Mouse (Mus musculus) ovary, adult 2 months (tissue): ENCODE data around the gene Dlg4. TPM values are rescaled to one million over a fixed set of nuclear protein-coding genes. Genes with fewer than 3 reads are reported as not detected.

ENCODE experiments used
- polyA plus RNA-seq: library from polyadenylated mRNA; depleted of rRNA; stranded (reverse); fragments of >200 nt; gene quantifications from 2 replicates; pipeline ENCODE4 v1.2.3, GENCODE M21; 2012; rRNA removed

Gene Dlg4
- polyA plus RNA-seq: 35.0 and 35.2 TPM in 2 replicates

GRCm38 (mm10) chr11:70016669-70017068, at the start of gene Dlg4:
Dlg4 (plus strand) TSS chr11:70016942.

DNA sequence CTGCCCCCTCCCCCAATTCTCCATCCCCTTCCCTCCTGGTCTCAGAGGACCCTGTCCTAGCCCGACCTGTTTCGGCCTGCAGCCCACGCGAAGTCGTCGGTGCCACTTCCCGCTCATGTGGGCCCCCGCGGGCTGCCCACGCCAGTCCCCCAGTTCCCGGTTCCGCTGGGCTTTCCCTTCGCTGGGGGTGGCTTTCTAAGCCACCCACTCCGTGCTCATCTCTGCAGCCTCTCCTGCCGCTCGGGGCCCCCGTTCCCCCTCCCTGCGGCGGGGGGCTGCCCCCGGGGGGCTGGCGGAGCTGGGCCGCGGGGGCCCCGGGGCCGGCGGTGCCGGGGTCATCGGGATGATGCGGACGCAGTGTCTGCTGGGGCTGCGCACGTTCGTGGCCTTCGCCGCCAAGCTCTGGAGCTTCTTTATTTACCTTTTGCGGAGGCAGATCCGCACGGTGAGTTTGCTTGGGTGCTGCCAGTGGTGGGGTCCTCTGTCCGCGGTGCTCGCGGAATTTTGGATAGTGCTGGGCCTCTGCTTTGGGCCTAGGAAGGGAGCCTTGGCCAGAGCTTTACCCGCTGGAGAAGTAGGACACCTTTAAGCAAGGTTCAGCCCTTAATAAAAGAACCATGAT, 35.5 kb upstream of the Dlg4 start, which contains the start of gene Ctdnep1:
Gene Ctdnep1 (plus strand): TSS at position 16 of the 622 bp plus-strand sequence.

GRCm38 (mm10) chr11:69982225-69982624, 34.5 kb upstream of the Dlg4 start, which contains the start of gene Elp5:
Elp5 (minus strand) TSS chr11:69982517.

DNA sequence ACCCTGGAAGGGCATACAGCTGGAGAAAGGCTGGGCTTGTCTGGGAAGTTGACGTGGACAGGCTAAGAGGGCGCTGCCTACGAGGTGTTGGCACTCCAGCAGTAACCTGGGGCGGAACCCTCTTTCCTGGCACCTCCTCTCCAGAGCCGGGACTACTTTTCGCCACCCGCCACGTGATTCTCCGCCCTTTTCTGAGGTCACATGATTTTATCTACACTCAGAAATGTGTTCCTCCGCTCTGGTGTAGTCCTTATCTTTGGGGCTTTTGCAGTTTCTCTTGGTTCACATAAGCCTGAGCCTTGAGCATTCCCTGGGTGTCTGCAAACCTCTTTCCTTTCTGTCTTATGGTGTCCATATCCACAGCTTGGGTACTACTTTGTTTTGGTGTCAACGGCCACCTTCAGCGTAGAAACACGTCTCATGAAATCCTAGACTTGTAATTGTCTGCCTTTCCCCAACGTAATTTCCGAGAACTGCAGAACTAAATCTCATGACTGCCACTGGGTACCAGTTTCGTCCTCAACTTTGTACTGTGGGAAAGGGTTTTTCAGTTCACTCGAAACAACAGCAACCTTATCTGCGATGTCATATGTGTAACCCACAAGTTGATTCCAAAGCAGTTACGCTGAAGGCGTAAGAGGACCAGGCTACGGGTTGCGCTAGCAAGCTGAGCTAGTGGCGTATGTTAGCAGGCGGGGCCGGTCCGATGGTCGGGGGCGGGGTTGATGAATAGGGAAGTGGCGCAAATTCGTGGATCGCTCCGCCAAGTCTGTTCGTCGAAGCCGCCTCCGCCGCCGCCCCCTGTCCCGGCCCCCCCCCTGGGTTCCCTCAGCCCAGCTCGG, 25.7 kb upstream of the Dlg4 start, which contains the start of gene Gabarap:
Gene Gabarap (plus strand): TSS at position 294 of the 842 bp plus-strand sequence.

DNA sequence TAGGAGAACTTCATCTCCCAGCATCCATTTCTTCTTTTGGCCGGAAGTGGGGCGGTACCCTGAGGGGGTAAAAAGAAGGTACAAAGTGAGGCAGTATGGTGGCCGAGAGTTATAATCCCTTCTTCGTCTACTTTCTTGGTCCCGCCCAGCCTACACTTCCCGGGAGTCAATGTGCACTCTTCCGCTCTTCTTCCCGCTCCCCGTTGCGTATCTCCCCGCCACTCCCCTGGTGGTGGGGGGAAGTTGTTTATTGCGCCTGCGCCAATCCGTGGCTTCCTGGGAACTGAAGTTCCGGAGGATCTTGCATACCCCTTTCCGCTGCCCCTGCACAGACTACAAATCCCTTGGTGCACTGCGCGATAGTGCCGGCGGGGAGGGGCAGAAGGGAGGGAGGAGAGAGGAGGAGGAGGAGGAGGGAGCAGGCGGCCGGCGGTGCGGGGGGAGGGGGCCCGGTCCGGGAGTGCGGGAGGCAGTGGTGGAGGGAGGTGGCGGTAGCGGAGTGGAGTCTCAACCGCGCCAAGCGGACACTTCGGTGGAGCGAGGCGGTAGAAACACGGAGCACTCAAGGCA, 21.3 kb upstream of the Dlg4 start, which contains the start of gene Phf23:
Gene Phf23 (plus strand): TSS at position 387 of the 570 bp plus-strand sequence.

DNA sequence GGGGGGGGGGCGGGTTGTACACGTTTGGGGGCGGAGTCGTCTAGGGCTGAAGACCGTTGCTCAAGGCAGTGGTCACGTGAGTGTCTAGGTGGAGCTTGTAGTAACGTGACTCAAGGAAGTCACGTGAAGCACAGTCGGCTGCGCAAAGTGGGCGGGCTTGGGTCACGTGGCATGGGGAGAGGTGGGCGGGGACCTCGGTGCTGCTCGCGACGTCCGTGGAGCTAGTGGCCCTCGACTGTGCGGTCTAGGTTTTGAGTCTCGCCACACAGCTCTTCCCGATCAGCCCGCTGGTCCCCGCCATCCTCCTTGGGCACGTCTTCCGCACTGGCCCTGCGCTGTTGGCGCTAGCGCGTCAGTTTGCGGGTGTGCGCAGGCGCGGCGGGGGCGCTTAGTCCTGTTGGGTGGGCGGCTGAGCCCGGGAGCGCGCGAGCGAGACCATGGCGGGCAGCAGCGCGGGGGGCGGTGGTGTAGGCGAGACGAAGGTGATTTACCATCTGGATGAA, 16.3 kb upstream of the Dlg4 start, which contains the start of gene Dvl2:
Gene Dvl2 (plus strand): TSS at position 200 of the 503 bp plus-strand sequence.

GRCm38 (mm10) chr11:70014880-70015558, 1.7 kb upstream of the Dlg4 start, which contains the start of gene Acadvl:
Acadvl (minus strand) TSS chr11:70015411.

DNA sequence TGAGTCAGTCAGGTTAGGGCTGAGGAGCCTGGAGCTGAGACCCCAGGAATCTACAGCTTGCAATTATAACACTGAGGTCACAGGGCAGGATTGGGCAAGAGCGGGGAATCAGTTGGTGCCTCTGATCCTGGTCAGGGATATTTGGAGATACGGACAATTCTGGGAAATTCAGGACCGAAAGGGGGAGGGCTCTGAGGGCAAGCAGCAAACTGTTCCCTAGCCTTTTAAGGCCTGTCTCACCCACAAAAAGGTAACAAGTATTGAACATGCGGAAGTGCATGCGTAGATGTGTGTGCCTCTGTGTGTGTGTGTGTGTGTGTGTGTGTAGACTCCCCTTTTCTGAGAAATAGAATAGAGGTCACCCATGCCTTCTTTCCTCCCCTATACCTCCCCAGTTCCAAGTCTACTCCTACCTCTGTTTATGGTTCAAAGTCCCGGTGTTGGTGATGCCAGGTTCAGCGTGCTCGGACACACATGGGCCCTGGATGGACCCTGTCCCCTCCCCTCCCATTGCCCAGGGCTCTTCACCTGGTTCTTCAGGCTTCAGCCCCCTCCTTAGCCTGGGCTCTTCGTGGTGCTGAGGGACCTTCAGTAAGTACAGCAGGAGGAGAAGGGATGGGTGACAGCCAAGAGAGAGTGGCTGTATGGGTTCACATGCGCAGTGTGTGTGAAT, 37.3 kb downstream of the Dlg4 start, which contains the start of gene Asgr1:
Gene Asgr1 (plus strand): TSS at position 188 of the 673 bp plus-strand sequence.

GRCm38 (mm10) chr11:70091986-70092783, 75.4 kb downstream of the Dlg4 start, which contains the start of gene Asgr2:
Asgr2 (plus strand) TSS chr11:70092644.

Other genes with a start within 250 kb of the Dlg4 start
- gene Chrnb1, start 221.0 kb upstream of the Dlg4 start, polyA plus RNA-seq: 9.5 and 12.9 TPM in 2 replicates
- 7.8 and 8.5 TPM in 2 replicates for gene Fgf11, start 215.1 kb upstream of the Dlg4 start, polyA plus RNA-seq
- 7.3 and 9.6 TPM in 2 replicates for gene Tmem102, start 211.3 kb upstream of the Dlg4 start, polyA plus RNA-seq
- not detected in 2 replicates for gene Gm39566, start 201.6 kb upstream of the Dlg4 start, polyA plus RNA-seq
- not detected in 2 replicates for gene Spem2, start 198.5 kb upstream of the Dlg4 start, polyA plus RNA-seq
- 0.26 and 0.50 TPM in 2 replicates for gene Spem1, start 194.8 kb upstream of the Dlg4 start, polyA plus RNA-seq
- gene Nlgn2, start 179.2 kb upstream of the Dlg4 start, polyA plus RNA-seq: 79.8 and 101 TPM in 2 replicates
- 120 and 177 TPM in 2 replicates for gene Tmem256, start 178.4 kb upstream of the Dlg4 start, polyA plus RNA-seq
- gene Plscr3, start 170.6 kb upstream of the Dlg4 start, polyA plus RNA-seq: 145 and 168 TPM in 2 replicates
- gene Tnk1, start 158.2 kb upstream of the Dlg4 start, polyA plus RNA-seq: 5.2 and 6.0 TPM in 2 replicates
- not detected in 2 replicates for gene Tmem95, start 138.9 kb upstream of the Dlg4 start, polyA plus RNA-seq
- 9.6 and 10.4 TPM in 2 replicates for gene Kctd11, start 135.5 kb upstream of the Dlg4 start, polyA plus RNA-seq
- gene Acap1, start 121.4 kb upstream of the Dlg4 start, polyA plus RNA-seq: 1.4 and 1.8 TPM in 2 replicates
- gene 2810408A11Rik, start 116.0 kb upstream of the Dlg4 start, polyA plus RNA-seq: 1.5 TPM in 2 replicates
- 67.0 and 76.7 TPM in 2 replicates for gene Neurl4, start 115.9 kb upstream of the Dlg4 start, polyA plus RNA-seq
- gene Gps2, start 103.1 kb upstream of the Dlg4 start, polyA plus RNA-seq: 83.1 and 141 TPM in 2 replicates
- 359 and 447 TPM in 2 replicates for gene Eif5a, start 95.0 kb upstream of the Dlg4 start, polyA plus RNA-seq
- gene Ybx2, start 81.1 kb upstream of the Dlg4 start, polyA plus RNA-seq: 21.2 and 30.0 TPM in 2 replicates
- 51.0 and 53.2 TPM in 2 replicates for gene Slc2a4, start 68.8 kb upstream of the Dlg4 start, polyA plus RNA-seq
- gene Cldn7, start 52.2 kb upstream of the Dlg4 start, polyA plus RNA-seq: 32.6 and 38.7 TPM in 2 replicates
- gene Ctdnep1, start 35.8 kb upstream of the Dlg4 start, polyA plus RNA-seq: 99.3 and 120 TPM in 2 replicates
- 60.0 and 74.1 TPM in 2 replicates for gene Elp5, start 34.4 kb upstream of the Dlg4 start, polyA plus RNA-seq
- 406 and 430 TPM in 2 replicates for gene Gabarap, start 25.8 kb upstream of the Dlg4 start, polyA plus RNA-seq
- 18.6 and 19.8 TPM in 2 replicates for gene Phf23, start 21.2 kb upstream of the Dlg4 start, polyA plus RNA-seq
- gene Dvl2, start 16.3 kb upstream of the Dlg4 start, polyA plus RNA-seq: 30.5 and 32.6 TPM in 2 replicates
- 70.9 and 79.8 TPM in 2 replicates for gene Acadvl, start 1.5 kb upstream of the Dlg4 start, polyA plus RNA-seq
- 4.9 and 5.0 TPM in 2 replicates for gene Asgr1, start 37.1 kb downstream of the Dlg4 start, polyA plus RNA-seq
- 2.4 and 2.6 TPM in 2 replicates for gene Asgr2, start 75.7 kb downstream of the Dlg4 start, polyA plus RNA-seq
- gene Mgl2, start 113.4 kb downstream of the Dlg4 start, polyA plus RNA-seq: 6.0 and 6.3 TPM in 2 replicates
- gene Clec10a, start 139.3 kb downstream of the Dlg4 start, polyA plus RNA-seq: 6.2 and 8.4 TPM in 2 replicates
- 33.1 and 52.2 TPM in 2 replicates for gene Slc16a11, start 195.8 kb downstream of the Dlg4 start, polyA plus RNA-seq
- 13.6 and 14.5 TPM in 2 replicates for gene Slc16a13, start 204.1 kb downstream of the Dlg4 start, polyA plus RNA-seq
- gene Bcl6b, start 212.9 kb downstream of the Dlg4 start, polyA plus RNA-seq: 7.9 and 11.3 TPM in 2 replicates
- gene 0610010K14Rik, start 221.0 kb downstream of the Dlg4 start, polyA plus RNA-seq: 74.4 and 91.7 TPM in 2 replicates
- 7.1 and 9.5 TPM in 2 replicates for gene Gm21988, start 222.9 kb downstream of the Dlg4 start, polyA plus RNA-seq
- gene Rnasek, start 222.9 kb downstream of the Dlg4 start, polyA plus RNA-seq: 168 and 203 TPM in 2 replicates
- 6.0 and 6.8 TPM in 2 replicates for gene Alox12, start 238.4 kb downstream of the Dlg4 start, polyA plus RNA-seq